Mouse (Mus musculus) left cerebral cortex, adult 8-10 months (tissue): Measurements from ENCODE around the gene Zbtb39. TPM values are rescaled to one million over a fixed set of nuclear protein-coding genes. Genes with fewer than 3 reads are reported as not detected.
"Not testable (repeated sequence)": the region's sequence is repeated elsewhere in the genome, so short reads cannot be mapped to it uniquely, and the experiment has no call there.

Experiments used
- DNase-seq, 2 experiments: peaks; one replicate each; pipeline ENCODE4 v3.0.0; 2022; ENCODE audit warnings: low spot score in 2 of 2
- total RNA-seq, 4 experiments: library from RNA; stranded (reverse); gene quantifications; 2 replicates each; pipeline ENCODE4 v1.2.4; 2022

Zbtb39 gene
- total RNA-seq, 4 experiments from 2014 or later, result 9.9 to 11.4 (median 10.1) TPM

- DNase-seq, result no peak
Measured at GRCm38 (mm10) chr10:127736916-127737315, 2.4 kb upstream of the Zbtb39 start.

GRCm38 (mm10) chr10:127737552-127737951 is 1.8 kb upstream of the Zbtb39 start:
- DNase-seq, result no peak

- no peak for DNase-seq
Measured at GRCm38 (mm10) chr10:127738151-127738882, 1.0 kb upstream of the Zbtb39 start.

- DNase-seq, result no peak
Measured at GRCm38 (mm10) chr10:127739661-127740161, 373 bp downstream of the Zbtb39 start.

- no peak for DNase-seq
Measured at GRCm38 (mm10) chr10:127744661-127745060, 5.3 kb downstream of the Zbtb39 start.

GRCm38 (mm10) chr10:127745886-127746285 is 6.5 kb downstream of the Zbtb39 start:
- DNase-seq, result no peak

GRCm38 (mm10) chr10:127747254-127747653 is 7.9 kb downstream of the Zbtb39 start:
- no peak for DNase-seq

GRCm38 (mm10) chr10:127748847-127749612 is 9.7 kb downstream of the Zbtb39 start:
- DNase-seq, result no peak

- DNase-seq, result no peak
Measured at GRCm38 (mm10) chr10:127750136-127750777, 10.9 kb downstream of the Zbtb39 start.

- no peak for DNase-seq
Measured at GRCm38 (mm10) chr10:127751548-127751947, 12.2 kb downstream of the Zbtb39 start, which contains the start of gene Gpr182. Gene Gpr182 (minus strand): TSS chr10:127751732.

- DNase-seq, result no peak
Measured at GRCm38 (mm10) chr10:127754566-127755166, 15.3 kb downstream of the Zbtb39 start.

GRCm38 (mm10) chr10:127755246-127755645 is 15.9 kb downstream of the Zbtb39 start:
- DNase-seq, result no peak

GRCm38 (mm10) chr10:127755770-127756468 is 16.6 kb downstream of the Zbtb39 start:
- no peak for DNase-seq

GRCm38 (mm10) chr10:127759181-127760110 is 20.1 kb downstream of the Zbtb39 start, which contains the start of the genes Rdh1 and Rdh16f1:
Gene Rdh1 (plus strand): TSS chr10:127759721.
Gene Rdh16f1 (plus strand): TSS chr10:127759787.
- no peak for DNase-seq

- not testable (repeated sequence) for DNase-seq
Measured at GRCm38 (mm10) chr10:127762926-127763325, 23.6 kb downstream of the Zbtb39 start.

GRCm38 (mm10) chr10:127763914-127764680 is 24.8 kb downstream of the Zbtb39 start:
- DNase-seq, result no peak

- DNase-seq, result no peak
Measured at GRCm38 (mm10) chr10:127766564-127766963, 27.2 kb downstream of the Zbtb39 start.

- DNase-seq, result no peak
Measured at GRCm38 (mm10) chr10:127776011-127776410, 36.7 kb downstream of the Zbtb39 start, which contains the start of gene Rdh9. Gene Rdh9 (plus strand): TSS chr10:127776386.

- not testable (repeated sequence) for DNase-seq
Measured at GRCm38 (mm10) chr10:127782321-127782720, 43.0 kb downstream of the Zbtb39 start.
